Mouse (Mus musculus): ENCODE results near the gene Gm6803.
"Not testable (repeated sequence)": the region's sequence is repeated elsewhere in the genome, so short reads cannot be mapped to it uniquely, and the experiment has no call there.

DNA sequence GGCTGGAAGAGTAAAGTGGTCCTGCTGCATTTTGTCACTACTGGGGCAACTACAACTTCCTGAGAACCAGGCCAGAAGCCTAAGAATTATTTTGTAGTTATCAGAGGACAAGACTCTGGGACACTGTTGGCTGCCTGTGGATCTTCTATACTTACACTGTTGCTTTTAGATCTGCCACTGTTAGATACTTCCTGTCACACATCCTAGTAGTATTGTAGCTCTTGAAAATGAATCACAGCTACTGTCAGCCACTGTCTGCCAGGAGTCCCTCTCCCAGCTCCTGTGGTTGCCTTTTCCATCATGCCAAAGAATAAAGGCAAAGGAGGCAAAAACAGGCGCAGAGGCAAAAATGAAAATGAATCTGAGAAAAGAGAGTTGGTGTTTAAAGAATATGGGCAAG, 8.1 kb upstream of the Gm6803 start, which contains the start of gene Gm2056:
- not testable (repeated sequence) for TF ChIP-seq CTCF (IDR thresholded peaks at IDR 0.05; ENCODE audit: low read depth, low read length); POLR2A (IDR thresholded peaks at IDR 0.05; ENCODE audit: borderline replicate concordance, low read depth, low read length)
